Mouse (Mus musculus): ENCODE measurements around the gene Adra1d.

Adra1d gene

DNA sequence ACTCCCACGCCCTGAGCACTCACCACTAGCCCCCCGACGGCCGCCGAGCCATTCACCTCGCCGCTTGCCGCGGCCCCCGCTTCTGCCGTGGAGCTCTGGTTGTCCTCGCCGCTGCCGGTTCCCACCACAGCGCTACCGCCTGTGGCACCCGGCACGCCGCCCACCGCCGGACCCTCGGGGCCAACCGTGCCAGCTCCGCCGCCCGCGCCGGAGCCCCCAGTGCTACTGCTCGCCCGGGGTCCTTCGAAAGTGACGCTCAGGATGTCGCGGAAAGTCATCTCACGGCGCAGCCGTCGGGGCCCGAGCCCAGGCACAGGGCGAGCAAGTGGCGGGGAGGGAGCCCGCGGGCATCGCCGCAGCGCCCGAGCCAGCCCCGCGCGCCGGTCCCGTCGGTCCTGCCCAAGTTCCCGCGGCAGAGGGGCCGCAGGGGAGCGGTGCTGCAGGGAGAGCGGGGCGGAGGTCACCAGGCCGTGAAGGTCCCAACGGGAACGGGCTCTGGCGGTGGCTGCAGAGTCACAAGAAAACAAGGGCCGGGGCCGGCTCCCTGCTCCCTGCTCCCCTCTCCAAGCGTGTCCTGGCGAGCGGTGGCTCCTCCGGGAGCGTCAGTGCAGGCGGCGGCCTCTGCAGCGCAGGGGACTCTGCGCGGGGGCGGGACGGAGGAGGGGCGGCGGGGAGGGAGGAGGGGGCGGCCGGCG is at the start of gene Adra1d:
Gene Adra1d, minus strand, starts transcription at position 393 of the 695 bp plus-strand sequence.
- no peak for DNase-seq (ENCODE audit: low spot score)

DNA sequence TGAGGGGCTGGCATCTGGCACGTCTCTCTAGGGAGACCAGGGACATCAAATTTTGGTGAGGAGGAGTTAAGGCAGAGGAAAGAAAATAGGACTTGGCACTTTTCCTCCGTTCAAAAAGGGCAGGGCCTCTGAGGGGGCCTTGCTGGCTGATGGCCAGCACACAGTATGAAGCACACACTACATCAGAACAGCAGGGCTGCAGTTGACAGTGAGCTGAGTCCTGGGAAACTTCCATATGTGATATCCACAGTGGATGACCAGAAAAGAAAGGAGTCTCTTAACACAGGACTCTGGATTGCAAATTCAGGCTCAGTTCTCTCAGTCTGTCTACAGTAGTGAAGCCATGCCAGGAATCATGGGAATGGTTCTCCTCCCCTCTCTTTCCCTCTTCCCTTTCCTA is 39.8 kb upstream of the Adra1d start:
- no peak for DNase-seq (ENCODE audit: low spot score)

- no peak for DNase-seq (ENCODE audit: low spot score)
These were observed 32.8 kb upstream of the Adra1d start for GRCm38 (mm10) chr2:131594871-131595270.

DNA sequence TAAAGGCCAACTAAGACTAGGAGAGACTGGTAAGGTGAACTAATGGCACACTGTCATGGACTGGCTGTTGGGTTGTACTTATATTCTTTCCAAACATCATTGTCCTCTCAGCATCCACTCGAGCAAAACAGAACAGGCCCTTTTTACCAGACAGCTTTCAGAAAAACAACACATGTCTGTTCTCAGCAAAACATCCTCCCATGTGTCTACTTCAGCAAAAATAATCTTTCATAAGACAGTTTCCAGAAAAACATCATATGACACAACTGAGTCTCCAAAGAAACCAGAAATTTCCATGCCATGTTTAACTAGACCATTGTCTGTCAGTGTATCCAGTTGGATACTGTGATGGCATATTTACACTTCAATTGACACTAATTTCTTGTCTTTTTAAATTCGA is 25.4 kb upstream of the Adra1d start:
- DNase-seq (ENCODE audit: low spot score): no peak

GRCm38 (mm10) chr2:131581506-131581905 is 19.4 kb upstream of the Adra1d start:
- DNase-seq (ENCODE audit: low spot score): no peak

- no peak for DNase-seq (ENCODE audit: low spot score)
These were observed 571 bp upstream of the Adra1d start for GRCm38 (mm10) chr2:131562586-131563122.

- DNase-seq (ENCODE audit: low spot score): no peak
These were observed 676 bp downstream of the Adra1d start for GRCm38 (mm10) chr2:131561344-131561870.

GRCm38 (mm10) chr2:131560205-131560919 is 1.7 kb downstream of the Adra1d start:
- DNase-seq (ENCODE audit: low spot score): no peak

DNA sequence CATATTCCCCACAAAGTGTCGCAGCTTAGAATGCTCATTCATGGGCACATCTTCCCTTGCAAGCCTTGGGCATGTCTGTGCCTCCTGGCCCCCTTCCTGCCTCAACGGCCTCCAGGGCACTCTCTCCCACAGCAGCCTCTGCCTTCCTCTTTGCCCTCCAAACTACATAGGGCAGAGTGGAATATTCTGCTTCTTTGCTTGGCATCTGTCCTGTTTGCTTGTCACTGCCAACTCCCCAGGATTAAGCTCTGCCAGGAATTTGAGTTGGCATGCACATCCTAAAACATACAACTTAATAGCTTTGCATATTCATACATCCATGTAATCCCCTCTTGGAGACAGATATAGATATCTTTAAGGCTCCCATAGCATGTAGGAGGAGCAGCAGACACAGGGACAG is 4.2 kb downstream of the Adra1d start:
- no peak for DNase-seq (ENCODE audit: low spot score)

GRCm38 (mm10) chr2:131552736-131553400 is 9.2 kb downstream of the Adra1d start:
- no peak for DNase-seq (ENCODE audit: low spot score)

- DNase-seq (ENCODE audit: low spot score): no peak
These were observed 10.1 kb downstream of the Adra1d start for GRCm38 (mm10) chr2:131551701-131552620.

DNA sequence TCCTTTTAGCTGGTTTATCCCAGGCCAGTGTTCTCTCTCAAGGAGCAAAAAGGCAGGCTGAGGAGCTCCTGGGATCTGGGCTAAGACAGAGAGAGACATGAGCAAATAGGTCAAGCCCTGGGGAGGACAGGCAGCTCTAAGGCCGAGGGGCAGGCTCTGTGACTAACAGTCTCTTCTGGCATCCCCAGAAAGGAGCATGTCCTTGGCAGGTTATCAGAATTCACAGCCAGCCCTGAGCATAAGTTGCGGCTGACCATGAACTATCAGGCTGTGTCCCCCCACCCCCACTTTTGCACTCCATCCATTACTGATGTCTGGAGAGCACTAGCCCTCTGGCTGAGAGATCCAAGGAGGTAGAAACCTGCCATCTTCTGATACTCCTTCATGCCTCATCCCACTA is 11.2 kb downstream of the Adra1d start:
- DNase-seq (ENCODE audit: low spot score): no peak

GRCm38 (mm10) chr2:131550474-131550873 is 11.6 kb downstream of the Adra1d start:
- no peak for DNase-seq (ENCODE audit: low spot score)

DNA sequence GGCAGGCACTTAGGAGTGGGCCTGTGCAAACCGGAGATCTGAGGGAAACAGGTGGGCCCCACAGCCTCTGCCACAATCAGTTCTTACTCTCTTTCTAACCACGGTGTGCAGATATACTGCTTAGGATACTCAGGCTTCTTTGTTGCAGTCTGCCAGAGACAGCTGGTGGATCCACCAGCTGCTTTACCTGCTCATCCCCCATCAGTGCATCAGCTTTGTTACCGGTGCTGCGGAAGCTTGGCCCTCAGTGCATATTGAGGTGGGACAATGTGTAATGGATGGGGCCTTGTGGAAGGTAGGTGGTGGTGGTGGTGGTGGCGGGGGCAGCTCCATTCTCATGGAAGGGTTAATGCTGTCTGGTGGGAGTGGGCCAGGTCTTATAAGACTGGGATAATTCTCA is 13.0 kb downstream of the Adra1d start:
- DNase-seq (ENCODE audit: low spot score): no peak

GRCm38 (mm10) chr2:131548330-131548729 is 13.8 kb downstream of the Adra1d start:
- DNase-seq (ENCODE audit: low spot score): no peak

DNA sequence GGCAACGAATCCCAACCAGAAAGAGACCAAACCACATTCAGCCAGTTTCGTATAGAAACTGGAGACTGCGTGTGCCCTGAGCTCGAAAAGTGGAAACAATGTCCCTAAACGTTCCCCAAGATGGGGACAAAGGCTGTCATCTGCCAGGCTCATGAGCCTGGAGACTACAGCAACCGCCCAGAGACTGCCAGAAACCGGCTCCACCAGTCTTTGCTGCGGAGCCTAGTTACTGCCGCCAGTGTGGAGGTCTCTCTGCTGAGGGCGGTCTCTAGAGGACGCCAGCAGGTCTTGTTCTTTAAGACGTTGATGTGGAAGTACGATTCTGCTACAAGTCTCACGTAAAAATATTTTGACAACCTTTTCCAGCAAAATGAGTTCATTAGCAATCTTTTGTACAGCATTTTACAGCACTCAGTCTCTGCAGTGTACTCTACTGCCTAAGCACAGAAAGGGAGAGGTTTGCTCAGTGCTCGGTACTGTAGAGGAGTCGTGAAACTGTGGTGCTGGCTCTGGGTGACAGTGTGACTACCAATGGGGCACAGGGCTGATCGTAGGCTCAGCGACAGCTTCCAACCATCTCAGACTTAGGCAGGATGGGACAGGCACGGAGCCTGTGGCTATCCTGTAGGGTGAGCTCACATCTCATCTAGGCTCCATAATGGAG is 15.2 kb downstream of the Adra1d start:
- no peak for DNase-seq (ENCODE audit: low spot score)

GRCm38 (mm10) chr2:131546308-131546700 is 15.8 kb downstream of the Adra1d start:
- no peak for DNase-seq (ENCODE audit: low spot score)

- no peak for DNase-seq (ENCODE audit: low spot score)
These were observed 16.4 kb downstream of the Adra1d start for GRCm38 (mm10) chr2:131545386-131546307.

DNA sequence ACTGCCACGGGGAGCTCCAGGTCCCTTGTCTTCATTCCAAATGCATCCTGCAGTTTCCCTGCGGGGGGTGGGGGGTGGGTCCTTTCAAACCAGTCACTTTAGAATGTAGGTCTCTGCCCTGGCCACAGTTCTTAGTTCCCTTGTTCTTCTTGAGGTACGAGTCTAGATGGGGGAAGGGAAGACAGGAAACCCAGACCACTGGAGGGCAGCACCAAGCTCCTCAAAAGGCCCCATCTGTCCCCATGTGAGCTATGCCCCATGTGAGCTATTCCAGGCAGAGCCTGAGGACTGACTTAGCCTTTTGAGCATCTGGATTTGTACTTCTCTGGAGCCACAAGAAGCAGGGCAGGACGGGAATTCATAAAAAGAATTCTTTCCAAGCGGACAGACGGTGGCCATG is 19.6 kb downstream of the Adra1d start:
- no peak for DNase-seq (ENCODE audit: low spot score)

- no peak for DNase-seq (ENCODE audit: low spot score)
These were observed 20.4 kb downstream of the Adra1d start for GRCm38 (mm10) chr2:131541686-131542085.
